Mouse (Mus musculus) Muller cell, postnatal 12 days (primary cell): Measurements from ENCODE around the gene 2310007B03Rik.
"Not testable (repeated sequence)": the region's sequence is repeated elsewhere in the genome, so short reads cannot be mapped to it uniquely, and the experiment has no call there.

Experiments used
- DNase-seq: peaks from one replicate; pipeline ENCODE4 v3.0.0-alpha.2; 2015; ENCODE audit errors: inconsistent ontology term

Gene 2310007B03Rik

GRCm38 (mm10) chr1:93160501-93161133, at the start of gene 2310007B03Rik:
TSS of gene 2310007B03Rik (minus strand) at chr1:93160948.
- DNase-seq, result no peak

- DNase-seq, result peak; percentile 94
Observed at GRCm38 (mm10) chr1:93210213-93210641, 49.5 kb upstream of the 2310007B03Rik start.

GRCm38 (mm10) chr1:93207536-93208064, 46.9 kb upstream of the 2310007B03Rik start:
- DNase-seq, result no peak

- DNase-seq, result no peak
Observed at GRCm38 (mm10) chr1:93206277-93206970, 45.7 kb upstream of the 2310007B03Rik start.

GRCm38 (mm10) chr1:93197916-93198315, 37.2 kb upstream of the 2310007B03Rik start:
- DNase-seq, result no peak

- not testable (repeated sequence) for DNase-seq
Observed at GRCm38 (mm10) chr1:93197454-93197853, 36.7 kb upstream of the 2310007B03Rik start.

- DNase-seq, result no peak
Observed at GRCm38 (mm10) chr1:93194961-93195360, 34.2 kb upstream of the 2310007B03Rik start.

- DNase-seq, result no peak
Observed at GRCm38 (mm10) chr1:93190726-93191305, 30.1 kb upstream of the 2310007B03Rik start.

- peak; percentile 96 for DNase-seq
Observed at GRCm38 (mm10) chr1:93184071-93184828, 23.5 kb upstream of the 2310007B03Rik start.

GRCm38 (mm10) chr1:93182281-93182680, 21.5 kb upstream of the 2310007B03Rik start:
- no peak for DNase-seq

GRCm38 (mm10) chr1:93176525-93177332, 16.0 kb upstream of the 2310007B03Rik start:
- peak; percentile 64 for DNase-seq

- DNase-seq, result no peak
Observed at GRCm38 (mm10) chr1:93175849-93176248, 15.1 kb upstream of the 2310007B03Rik start.

GRCm38 (mm10) chr1:93174399-93174798, 13.7 kb upstream of the 2310007B03Rik start:
- peak; percentile 76 for DNase-seq

- peak; percentile 62 for DNase-seq
Observed at GRCm38 (mm10) chr1:93173665-93174064, 12.9 kb upstream of the 2310007B03Rik start.

- DNase-seq, result no peak
Observed at GRCm38 (mm10) chr1:93168295-93168775, 7.6 kb upstream of the 2310007B03Rik start, which contains the start of gene Crocc2. TSS of gene Crocc2 (plus strand) at chr1:93168725.

GRCm38 (mm10) chr1:93166346-93167079, 5.8 kb upstream of the 2310007B03Rik start:
- DNase-seq, result peak; percentile 24

- no peak for DNase-seq
Observed at GRCm38 (mm10) chr1:93165447-93165846, 4.7 kb upstream of the 2310007B03Rik start.

- no peak for DNase-seq
Observed at GRCm38 (mm10) chr1:93162588-93162987, 1.8 kb upstream of the 2310007B03Rik start.

- DNase-seq, result no peak
Observed at GRCm38 (mm10) chr1:93161921-93162320, 1.2 kb upstream of the 2310007B03Rik start.

- no peak for DNase-seq
Observed at GRCm38 (mm10) chr1:93161350-93161749, 602 bp upstream of the 2310007B03Rik start.
